Mouse (Mus musculus) megakaryocyte-erythroid progenitor cell, adult 5-6 weeks (primary cell): Measurements from ENCODE around the gene Cenpu. TPM values are rescaled to one million over a fixed set of nuclear protein-coding genes. Genes with fewer than 3 reads are reported as not detected.

ENCODE experiments used
- ATAC-seq: replicated peaks from 2 replicates; pipeline ENCODE4 v1.8.0; 2016; ENCODE audit warnings: mild to moderate bottlenecking, inconsistent platforms; ENCODE audit not compliant: severe bottlenecking, poor library complexity, low FRiP score, low TSS enrichment
- total RNA-seq, 2 experiments: library from RNA; stranded (forward) in 1 of 2; stranded (reverse) in 1 of 2; fragments of 200-1000, 215-1000 nt in 1 of 2; fragments of >200 nt in 1 of 2; fragmentation: Nextera tagmentation in 1 of 2; gene quantifications; 2 replicates each; pipeline ENCODE4 v1.2.3; 2014 to 2017

Gene Cenpu
- total RNA-seq (2014; fragmentation: Nextera tagmentation) (43.9 and 56.0 TPM in 2 replicates), total RNA-seq (2017) (94.8 and 107 TPM in 2 replicates)

DNA sequence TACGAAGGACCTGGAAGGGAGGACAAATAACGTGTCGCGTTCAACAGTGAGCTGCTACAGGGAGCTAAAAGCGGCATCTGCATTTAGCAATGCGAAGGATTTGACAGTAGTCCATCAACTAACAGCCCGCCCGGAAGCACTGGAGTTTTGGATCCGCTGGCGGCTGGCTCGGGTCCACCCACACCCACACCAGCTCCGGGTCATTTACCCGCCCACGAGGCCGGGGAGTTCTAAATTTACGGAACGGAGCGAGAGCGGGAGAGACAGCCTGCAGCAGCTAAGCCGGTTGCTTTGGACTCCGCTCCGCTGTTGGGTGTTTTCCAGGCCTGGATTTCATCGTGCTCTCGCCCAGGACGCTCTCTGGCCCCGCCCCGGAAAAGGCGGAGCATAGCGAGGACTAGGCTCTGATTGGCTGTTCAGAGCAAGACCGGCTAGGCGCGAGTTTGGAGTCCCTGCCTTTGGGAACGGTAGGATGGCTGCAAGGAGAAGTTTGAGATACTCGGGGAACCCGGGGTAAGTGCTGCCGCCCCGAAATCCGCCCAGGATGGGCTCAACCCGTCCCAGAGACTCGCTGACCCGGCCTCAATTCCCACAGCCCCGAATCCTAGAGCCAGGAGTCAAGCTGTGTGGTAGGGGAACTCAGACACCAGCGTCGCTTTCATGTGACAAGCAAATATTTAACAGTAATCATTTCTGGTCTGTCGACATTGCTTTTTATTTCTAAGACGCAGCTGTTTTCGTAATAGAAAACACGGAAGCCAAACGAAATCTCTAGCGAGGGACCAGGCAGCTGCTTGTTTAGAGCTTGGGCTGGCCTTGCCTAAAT, at the start of gene Cenpu:
Cenpu (plus strand) TSS at position 414 of the 826 bp plus-strand sequence.
- ATAC-seq = peak; percentile 85

DNA sequence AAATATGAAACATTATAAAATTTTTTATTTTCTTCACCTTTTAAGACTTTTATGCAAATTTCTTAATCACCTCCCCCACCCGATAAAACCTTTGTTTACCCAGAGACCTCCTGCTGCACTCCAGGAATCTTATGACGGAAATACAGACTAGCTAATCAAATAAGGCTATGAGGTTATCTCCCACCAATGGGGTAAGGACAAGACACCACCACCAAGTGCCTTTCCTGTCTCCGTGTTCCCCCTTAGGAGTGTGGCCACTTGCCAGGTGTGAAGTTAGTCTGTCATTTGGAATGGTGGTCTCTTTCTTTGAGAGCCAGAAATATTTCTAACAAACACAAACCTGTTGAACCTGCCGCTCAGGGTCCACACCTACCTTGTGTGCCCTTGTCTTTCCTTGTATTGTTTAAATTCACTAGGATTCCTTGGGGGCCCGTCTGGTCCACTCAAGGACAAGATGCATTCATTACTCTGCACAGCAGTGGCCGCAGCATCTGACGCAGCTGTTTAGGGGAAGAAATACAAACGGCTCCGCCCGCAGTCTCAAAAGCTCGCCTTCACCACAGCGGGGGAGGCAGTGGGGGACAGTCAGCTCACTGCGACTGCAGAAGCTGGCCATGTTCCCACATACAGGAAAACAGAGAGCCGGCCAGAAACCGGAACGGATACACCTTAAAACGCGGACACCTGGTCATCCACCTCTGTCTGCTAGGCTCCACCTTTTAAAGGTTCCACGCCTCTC, 49.3 kb upstream of the Cenpu start:
- ATAC-seq = no peak

DNA sequence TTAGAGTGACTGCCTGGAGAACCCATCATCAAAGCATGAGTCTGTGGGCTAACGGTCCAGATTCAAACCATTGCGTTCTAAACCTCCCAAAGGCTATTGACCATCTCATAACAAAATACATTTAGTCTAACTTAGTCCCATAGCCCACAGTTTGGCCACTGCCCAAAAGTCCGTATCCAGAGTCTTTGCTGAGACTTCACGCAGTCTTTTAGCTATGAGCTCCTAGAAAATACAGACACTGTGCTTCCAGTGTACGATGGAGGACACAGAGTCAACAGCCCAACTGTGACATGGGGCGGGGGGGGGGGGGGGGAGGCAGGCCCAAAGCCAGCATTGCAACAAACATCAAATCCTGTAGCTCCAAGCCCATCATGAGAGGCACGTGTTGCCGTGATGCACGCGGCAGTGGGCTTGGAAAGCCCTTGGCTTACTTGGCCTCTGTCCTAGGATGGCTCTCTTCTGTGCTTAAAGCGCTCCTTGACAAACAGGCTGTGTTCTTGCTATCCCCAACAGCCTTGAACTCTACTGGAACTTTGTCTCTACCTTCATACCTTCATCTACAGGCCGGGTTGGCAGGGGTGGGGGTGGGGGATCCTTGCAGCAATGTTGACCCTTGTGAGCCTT, 48.6 kb upstream of the Cenpu start:
- no peak for ATAC-seq

DNA sequence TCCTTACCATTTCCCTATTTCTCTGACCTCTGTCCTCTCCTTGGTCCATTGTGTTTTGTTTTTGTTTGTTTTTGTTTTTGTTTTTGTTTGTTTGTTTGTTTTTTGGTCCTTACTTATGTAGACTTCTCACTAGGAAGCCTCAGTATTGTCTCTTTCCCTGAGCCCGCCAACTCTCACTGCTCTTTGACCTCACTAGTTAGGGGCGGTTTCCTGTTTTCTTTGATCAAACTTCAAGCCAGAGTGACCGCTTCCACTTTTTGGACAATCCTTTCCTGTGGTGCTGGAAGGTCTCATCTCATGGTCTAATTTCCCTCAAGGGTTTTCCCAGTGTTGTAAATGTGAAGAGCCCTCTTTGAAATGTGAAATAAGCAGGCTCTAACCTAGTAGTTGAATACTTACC, 47.6 kb upstream of the Cenpu start:
- no peak for ATAC-seq

DNA sequence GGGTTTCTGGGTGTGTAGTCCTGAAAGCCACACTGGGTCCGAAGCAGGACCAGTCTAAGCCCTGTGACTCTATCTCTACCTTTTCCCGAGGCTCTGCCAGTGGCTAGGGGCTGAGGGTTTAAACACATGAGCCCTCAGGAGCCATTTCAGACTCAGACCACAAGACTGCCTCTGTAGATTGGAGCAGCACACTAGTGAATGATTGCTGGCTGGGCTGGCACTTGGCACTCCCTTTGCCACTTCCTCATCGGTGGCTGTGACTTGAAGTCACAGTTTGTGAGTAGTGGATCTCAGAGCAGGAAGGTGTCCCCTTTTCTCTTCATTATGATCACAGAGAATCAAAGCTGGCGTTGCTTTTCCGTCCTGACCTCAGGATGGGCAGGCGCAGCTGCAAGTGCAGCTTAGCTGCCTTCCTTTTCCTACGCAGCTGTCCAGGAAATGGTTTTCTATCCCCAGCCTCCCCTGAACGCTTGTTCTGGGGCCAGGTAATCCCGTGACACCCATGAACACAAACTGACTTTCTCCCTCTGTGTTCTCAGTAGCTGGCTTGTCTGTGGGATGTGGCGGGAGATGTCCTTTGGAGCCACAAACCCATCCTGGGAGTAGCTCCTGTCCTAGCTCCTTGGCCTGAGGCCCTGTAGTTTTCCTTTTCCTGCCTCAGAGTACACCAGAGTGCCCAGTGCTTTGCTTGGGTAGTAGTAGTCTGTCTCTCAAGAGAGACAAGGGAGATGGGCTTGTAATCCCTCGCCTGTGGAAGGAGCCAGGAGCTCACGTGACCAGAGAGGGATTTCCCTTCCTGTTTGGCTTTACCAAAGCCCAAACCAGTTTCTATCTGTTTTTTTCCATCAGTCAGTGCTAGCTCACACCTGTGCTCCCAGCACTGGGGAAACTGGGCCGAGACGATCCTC, 43.1 kb upstream of the Cenpu start:
- 0 out of 2 replicates have a peak, but pooled peaks have one; percentile 33 for ATAC-seq

DNA sequence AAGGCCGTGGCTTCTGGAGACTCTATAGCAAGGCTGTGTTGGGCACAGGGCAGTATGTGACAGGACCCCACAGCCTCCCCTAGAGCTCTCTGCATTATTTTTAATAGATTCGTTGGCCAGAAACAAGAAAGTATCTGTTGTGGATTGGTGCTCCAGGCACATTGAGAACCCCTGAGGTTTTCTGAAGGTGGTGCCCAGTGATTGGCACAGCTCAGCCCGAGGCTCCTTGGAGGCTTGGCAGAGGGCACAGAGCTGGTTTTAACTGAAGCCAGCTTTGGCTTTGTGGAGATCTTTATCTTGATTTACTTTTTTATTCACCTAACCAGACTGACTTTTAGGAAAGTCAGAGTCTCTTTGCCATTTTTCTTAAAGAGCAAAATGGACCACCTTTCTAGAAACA, 42.4 kb upstream of the Cenpu start:
- no peak for ATAC-seq

DNA sequence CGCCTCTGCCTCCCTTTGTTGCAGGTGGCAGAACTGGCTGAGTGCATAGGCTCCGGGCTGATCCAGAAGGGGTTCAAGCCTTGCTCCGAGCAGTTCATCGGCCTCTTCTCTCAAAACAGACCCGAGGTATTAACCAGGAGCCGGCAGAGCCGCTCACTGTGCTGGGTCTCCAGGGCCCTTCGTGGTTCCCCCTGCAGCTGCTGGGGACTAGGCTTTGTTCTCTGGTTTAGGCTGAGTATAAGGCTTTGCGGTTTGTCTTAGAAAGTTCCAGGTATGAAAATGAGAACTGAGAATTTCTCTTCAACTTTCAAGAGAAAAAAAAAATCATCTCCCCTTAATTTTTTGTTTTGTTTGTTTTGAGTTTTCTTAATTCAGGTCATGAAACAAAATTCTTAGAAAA, 40.5 kb upstream of the Cenpu start:
- ATAC-seq = no peak

DNA sequence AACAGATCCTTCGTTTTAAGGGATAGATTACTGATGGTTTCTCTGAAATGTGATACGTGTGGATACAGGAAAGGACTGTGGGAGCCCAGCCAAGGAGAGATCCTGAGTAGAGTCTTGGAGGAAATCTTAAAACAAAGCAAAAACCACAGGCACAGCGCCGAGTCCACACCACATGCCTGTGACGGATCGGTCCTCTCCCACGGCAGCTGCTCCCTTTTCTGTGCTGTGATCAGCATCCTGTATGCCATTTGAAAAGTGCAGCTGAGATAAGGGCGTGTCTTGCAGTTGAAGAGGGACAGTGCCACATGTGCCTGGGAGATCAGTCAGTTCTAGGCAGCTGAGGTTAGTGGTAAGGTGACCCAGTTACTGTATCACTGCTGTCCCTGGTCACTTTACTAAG, 39.3 kb upstream of the Cenpu start:
- ATAC-seq = peak; percentile 63

DNA sequence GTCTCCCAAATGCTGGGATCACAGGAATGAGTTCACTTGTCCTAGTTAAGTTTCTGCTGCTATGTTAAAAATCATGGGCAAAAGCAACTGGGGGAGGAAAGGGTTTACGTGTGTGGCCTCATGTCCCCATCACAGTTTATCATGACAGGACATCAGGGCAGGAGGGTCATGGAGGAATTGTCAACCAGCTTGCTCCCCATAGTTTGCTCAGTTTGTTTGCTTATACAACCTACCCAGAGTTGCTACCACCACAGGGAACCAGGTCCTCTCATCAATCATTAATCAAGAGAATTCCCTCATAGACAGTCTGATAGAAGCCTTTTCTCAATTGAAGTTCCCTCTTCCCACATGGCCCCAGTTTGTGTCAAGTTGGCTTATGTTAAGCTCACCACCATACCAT, 37.8 kb upstream of the Cenpu start:
- ATAC-seq = no peak

DNA sequence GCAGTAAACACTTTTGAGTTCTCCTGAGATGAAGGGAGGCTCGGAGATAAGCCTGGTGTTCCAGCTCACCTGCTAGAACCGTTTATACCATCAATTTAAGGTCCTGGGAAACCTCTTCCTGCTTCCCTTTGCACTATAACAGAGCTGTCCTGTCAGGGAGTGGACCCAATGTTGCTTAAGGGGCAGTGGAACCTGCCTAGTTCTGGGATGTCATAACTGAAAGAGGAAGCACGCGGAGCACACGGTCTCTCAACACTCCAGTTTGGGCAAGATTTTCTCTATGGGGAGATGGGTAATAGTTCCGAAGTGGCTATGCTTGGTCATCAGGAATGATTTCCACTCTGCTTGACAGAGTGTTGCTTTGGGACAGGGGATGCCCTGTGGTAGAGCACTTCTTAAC, 31.2 kb upstream of the Cenpu start:
- ATAC-seq = no peak

DNA sequence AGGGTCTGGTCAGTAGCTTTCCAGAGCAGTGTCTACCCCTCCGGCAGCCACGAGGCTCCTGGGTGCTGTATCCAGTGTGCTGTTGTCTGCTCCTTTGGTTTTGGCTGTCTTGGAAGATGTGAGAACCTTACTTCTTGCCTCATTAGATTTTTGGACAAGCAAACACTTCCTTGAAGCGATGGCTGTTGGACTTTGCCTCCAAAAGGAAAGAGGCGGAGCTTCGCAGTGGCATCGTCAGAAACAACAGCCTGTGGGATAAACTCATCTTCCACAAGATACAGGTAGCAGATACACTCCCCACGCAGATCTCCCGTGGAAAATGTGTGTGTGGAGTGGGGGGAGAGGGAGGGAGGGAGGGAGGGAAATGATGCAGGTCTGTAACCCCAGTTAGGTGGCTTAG, 25.7 kb upstream of the Cenpu start:
- ATAC-seq = no peak

DNA sequence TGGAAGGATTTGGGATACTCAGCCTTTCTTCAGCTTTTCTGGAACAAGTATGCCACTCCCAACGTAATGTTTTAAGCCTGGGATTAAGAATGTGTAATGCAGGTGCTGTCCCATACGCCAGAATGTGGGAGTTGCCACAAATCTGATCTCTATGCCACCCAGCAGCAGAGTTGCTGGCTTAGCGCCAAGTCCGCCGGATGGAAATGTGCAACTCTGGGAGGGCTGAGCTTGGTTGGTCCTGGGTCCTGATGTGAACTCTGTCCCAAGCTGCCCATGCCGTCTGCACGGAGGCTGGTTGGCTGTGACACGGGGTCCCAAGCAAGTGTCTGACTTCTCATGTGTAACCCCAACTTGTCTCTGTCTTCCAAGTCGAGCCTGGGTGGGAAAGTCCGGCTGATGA, 25.0 kb upstream of the Cenpu start:
- 0 out of 2 replicates have a peak, but pooled peaks have one; percentile 33 for ATAC-seq

DNA sequence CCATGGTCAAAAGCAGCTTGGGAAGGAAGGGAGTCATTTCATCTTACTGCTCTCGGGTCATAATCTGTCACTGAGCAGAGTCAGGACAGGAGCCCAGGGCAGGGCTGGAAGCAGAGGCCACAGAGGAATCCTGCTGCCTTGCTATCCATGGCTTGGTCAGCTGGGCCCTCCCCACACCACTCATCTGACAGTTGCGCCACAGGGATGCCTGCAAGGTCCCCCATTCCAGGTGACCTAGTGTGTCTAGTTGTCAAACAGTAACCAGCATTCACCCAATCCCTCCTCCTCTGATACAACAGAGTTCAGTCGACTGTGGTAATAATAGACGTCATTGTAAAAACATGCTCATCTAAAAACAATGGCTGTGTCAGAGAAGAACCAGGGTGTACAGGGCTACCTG, 22.3 kb upstream of the Cenpu start:
- ATAC-seq = no peak

DNA sequence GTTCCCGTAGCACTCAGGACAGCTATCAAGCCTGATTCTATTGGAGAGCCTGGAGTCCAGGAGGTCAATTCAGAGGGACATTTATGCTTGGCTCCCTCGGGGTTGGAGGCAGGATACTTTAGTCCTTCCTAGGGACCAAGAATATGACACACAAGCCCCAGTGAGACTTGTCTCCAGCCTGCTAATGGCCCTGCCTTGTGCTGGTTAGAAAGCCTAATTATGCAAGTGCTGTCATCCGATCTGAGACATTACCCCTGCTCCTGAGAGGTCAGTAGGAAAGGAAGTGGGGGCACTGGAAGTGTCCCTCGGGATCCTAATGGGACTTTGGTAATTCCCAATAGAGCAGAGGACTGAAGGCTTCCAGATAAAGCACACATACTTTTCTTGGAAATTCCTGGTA, 21.3 kb upstream of the Cenpu start:
- no peak for ATAC-seq

DNA sequence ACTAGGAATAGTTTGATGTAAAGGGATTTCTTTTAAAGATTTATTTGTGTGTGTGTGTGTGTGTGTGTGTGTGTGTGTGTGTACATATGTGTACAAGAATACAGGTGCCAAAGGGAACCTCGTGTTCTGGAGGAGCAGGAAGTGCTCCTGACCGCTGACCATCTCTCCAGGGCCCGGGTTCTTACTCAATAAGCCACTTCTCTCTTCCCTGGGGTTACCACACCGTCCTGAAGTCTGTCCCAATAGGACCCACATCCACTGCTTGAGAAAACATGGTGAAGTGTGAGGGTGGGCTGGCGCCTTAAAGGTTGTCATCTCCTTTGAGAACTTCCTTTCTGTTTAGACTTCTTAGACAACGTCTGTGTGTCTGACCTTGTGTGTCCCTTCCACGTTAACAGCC, 17.9 kb upstream of the Cenpu start:
- ATAC-seq = no peak

DNA sequence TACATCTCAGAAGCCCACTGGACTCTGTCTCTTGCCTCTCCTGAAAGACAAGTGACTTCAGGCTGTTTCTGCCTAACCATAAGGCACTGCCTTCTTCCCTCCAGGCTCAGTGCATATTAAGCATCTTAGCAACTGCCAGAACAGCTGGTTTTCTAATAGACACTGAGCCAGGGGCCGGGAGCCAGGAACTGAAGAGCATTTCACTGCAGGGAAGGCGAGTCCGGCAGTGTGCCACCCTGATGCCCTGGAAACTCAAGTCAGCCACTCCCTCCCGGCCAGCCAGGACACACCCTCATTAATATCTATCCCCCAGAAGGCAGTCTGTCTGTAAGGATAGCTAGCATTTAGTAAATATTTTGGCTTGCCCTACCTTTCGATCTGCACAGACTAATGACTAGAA, 12.1 kb upstream of the Cenpu start:
- peak; percentile 95 for ATAC-seq

DNA sequence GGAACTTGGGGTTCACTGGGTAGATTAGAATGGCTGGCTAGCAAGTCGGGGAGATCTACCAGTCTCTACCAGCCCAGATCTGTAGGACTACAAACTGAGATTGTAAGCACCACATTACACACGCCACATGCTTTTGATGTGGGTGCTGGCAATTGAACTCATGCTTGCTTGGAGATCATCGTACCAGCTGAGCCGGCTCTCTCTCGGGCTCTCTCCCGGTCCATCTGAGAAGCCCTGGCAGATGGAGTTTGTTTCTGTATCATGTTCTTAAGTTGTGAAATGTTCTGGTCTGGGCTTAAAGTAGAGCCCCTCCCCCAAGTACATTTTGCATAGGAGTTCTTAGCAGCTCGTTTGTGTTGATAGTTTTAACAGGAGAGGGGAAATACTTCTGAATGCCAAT, 8.6 kb upstream of the Cenpu start:
- no peak for ATAC-seq

DNA sequence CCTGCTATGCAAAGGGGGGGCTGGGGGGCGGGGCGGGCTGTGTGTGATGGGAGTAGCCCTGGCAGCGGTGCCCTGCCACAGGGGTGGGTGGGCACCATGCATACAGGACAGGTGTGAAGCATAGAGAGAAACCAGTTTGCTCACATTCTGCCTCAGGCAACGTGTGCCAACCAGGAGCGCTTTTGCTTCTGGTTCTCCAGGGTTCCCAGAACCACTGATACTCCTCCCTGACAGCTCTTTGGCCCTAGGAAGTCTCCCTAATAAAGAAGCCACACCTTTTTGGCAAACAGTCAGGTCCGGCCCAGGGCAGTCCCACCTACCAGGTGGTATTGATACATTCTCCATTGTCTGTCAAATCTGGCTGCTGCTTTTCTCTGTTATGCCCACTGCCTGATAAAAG, 8.2 kb upstream of the Cenpu start:
- ATAC-seq = no peak

DNA sequence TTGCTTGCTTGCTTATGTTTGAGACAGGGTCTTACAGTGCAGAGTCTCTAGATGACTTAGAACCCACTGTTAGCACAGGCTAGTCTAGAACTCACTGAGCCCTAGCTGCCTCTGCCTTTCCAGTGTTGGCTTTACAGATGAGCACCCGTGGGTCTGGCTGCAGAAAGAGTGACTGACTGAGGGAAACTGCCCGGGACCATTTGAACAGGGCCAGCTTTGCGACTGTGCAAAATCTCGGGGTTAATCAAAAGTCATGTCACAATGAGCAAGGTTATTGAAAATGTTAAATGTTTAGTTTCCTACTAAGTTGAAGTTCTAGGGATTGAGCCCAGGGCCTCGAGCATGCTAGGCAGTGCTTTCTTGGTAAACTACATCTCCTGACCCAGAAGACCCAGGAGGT, 6.0 kb upstream of the Cenpu start:
- ATAC-seq = no peak
